Mouse (Mus musculus) macrophage (primary cell): Measurements from ENCODE around the gene Gm21992. TPM values are rescaled to one million over a fixed set of nuclear protein-coding genes. Genes with fewer than 3 reads are reported as not detected.

ENCODE experiments used
- H3K27ac ChIP-seq: fragments of 350-480 bp; formaldehyde crosslinking; 2 replicates; pipeline ENCODE4 v1.9.0; 2021
- H3K36me3 ChIP-seq: fragments of 350-480 bp; formaldehyde crosslinking; 2 replicates; pipeline ENCODE4 v1.9.0; 2021; ENCODE audit errors: inconsistent target
- H3K4me3 ChIP-seq: fragments of 350-480 bp; formaldehyde crosslinking; 2 replicates; pipeline ENCODE4 v1.9.0; 2021; ENCODE audit errors: inconsistent target
- H3K79me2 ChIP-seq: fragments of 350-480 bp; formaldehyde crosslinking; 2 replicates; pipeline ENCODE4 v1.9.0; 2021; ENCODE audit errors: inconsistent target
- WGBS: methylation state at CpG from one replicate; pipeline ENCODE4 v1.1.7; 2026; ENCODE audit warnings: inconsistent platforms; ENCODE audit not compliant: missing documents; 5-methylcytosine and 5-hydroxymethylcytosine counted together
- polyA plus RNA-seq: library from polyadenylated mRNA; stranded (reverse); fragments of 250-400 nt; gene quantifications from 3 replicates; pipeline ENCODE4 v1.2.4, GENCODE M21; 2018; ENCODE audit warnings: inconsistent platforms

Gene Gm21992
- polyA plus RNA-seq, 1 experiment from 2014 or later: 1.3 TPM

DNA sequence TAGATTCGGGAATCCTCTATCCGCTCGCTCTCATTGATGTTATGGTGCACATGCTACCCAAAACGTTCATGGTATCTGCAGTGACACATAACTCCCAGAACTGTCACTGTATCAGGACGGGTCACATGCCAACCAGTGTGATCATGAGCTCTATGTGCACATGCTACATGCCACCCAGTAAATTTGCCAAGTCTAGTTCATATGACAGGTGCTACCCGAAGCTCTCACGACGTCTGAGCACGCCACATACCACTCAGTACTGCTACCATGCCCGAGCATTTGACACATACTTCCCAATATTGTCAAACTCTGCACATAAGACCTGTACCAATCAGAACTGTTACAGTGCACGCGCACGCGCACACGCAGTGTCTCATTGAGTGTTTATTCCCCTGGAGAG is 91.3 kb downstream of the Gm21992 start:
- WGBS: 92% methylated on average over 15 of the region's 15 CpGs
- Histone ChIP-seq H3K27ac (no peak overlapping the region), H3K4me3 (no peak overlapping the region), H3K79me2 (no peaks in the 10 kb centered on the region), H3K36me3 (no peaks in the 10 kb centered on the region)

DNA sequence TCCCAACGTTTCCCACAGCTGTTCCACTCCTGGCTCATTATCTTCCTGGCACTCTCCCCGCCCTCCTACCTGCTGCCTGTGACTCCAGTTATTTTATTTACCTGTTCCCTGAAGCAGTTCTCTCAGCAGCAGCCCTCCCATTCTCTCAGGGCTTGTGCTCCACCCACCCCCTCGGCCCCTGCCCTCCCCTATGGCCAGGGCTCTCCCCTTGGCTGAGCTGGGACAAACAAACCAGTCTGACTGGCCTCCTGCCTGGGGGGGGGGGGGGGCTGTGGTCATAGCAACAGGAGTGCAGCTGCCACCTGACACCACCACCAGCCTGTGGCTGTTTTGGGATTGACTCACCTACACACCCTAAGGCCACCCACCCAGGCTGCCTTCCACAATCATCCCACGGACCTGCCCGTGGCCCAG is 92.1 kb downstream of the Gm21992 start:
- Histone ChIP-seq H3K79me2 (no peaks in the 10 kb centered on the region), H3K4me3 (no peak overlapping the region), H3K27ac (no peak overlapping the region), H3K36me3 (no peaks in the 10 kb centered on the region)
- 87% methylated on average over 5 of the region's 5 CpGs for WGBS

DNA sequence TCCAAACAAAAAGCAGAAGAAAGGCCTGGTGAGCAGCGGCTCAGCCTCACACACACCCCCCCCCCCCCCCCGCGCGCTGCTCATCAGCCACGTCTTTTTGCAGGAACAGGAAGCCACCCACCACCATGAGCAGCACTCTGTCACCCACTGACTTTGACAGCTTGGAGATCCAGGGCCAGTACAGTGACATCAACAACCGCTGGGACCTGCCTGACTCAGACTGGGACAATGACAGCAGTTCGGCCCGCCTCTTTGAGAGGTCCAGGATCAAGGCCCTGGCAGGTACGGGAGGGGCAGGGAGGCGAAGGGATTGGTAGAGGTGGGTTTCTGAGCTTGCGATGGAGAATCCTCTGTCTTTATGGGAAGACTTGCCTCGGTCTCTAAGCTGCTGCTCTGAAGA is 92.7 kb downstream of the Gm21992 start:
- H3K4me3 ChIP-seq: no peak overlapping the region
- no peak overlapping the region for H3K27ac ChIP-seq
- H3K79me2 ChIP-seq: no peaks in the 10 kb centered on the region
- no peaks in the 10 kb centered on the region for H3K36me3 ChIP-seq
- WGBS: 29% methylated on average over 12 of the region's 12 CpGs

DNA sequence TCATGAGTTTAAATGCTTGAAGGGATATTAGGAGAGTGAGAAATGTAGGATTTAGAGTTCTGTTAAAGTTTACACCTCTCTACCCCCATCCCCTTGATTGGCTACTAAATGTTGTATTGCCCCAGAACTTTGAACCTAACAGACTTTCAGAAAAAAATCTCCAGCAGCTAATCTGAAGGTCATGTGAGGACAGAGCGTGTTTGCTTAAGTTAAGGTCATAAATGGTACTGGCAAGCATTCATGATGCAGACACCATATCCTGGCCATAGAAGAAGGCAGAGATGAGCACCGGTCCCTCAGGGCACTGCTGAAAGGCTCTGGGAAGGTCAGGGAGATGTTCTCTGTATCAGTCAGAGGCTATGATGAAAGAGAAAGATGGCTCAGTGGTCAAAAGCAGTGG is 94.1 kb downstream of the Gm21992 start:
- Histone ChIP-seq H3K79me2 (no peaks in the 10 kb centered on the region), H3K4me3 (no peak overlapping the region), H3K36me3 (no peaks in the 10 kb centered on the region), H3K27ac (no peak overlapping the region)
- 93% methylated on average over 2 of the region's 2 CpGs for WGBS

DNA sequence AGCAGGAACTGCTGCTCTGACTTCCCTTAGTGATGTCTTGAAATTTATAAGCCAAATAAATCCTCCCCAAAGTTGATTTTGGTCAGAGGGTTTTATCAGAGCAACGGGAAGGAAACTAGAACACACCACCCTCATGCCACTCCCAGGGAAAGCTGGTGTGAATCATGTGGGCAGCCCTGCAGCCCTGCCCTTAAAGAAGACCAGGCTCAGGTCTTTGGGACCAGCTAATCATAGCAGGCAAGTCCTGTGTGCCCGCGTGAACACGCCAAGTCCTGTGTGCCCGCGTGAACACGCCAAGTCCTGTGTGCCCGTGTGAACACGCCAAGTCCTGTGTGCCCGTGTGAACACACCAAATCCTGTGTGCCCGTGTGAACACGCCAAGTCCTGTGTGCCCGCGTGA is 94.7 kb downstream of the Gm21992 start:
- H3K36me3 ChIP-seq: no peaks in the 10 kb centered on the region
- WGBS: 95% methylated on average over 14 of the region's 14 CpGs
- no peak overlapping the region for H3K4me3 ChIP-seq
- no peaks in the 10 kb centered on the region for H3K79me2 ChIP-seq
- no peak overlapping the region for H3K27ac ChIP-seq

DNA sequence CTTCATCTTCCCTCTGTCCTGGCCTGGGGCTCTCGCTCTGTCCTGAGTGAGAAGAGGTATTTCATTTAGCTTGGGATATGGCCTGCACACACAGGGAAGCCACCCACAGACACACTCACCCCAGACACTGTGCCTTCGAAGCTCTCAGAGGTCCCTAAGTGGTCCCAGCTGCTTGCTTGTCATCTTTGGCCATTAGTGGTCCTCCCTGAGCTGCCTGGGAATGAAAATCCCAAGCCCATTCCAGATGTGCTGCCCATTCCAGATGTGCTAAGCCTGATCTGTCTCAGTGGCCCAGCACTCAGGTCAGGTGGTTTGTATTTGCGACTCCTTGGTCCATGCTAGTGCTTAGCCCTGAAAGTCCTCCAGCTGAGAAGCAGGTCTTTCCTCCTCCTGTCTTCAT is 97.5 kb downstream of the Gm21992 start:
- H3K4me3 ChIP-seq: no peak overlapping the region
- WGBS: 89% methylated on average over 3 of the region's 3 CpGs
- H3K27ac ChIP-seq: no peak overlapping the region
- no peaks in the 10 kb centered on the region for H3K36me3 ChIP-seq
- H3K79me2 ChIP-seq: no peaks in the 10 kb centered on the region

DNA sequence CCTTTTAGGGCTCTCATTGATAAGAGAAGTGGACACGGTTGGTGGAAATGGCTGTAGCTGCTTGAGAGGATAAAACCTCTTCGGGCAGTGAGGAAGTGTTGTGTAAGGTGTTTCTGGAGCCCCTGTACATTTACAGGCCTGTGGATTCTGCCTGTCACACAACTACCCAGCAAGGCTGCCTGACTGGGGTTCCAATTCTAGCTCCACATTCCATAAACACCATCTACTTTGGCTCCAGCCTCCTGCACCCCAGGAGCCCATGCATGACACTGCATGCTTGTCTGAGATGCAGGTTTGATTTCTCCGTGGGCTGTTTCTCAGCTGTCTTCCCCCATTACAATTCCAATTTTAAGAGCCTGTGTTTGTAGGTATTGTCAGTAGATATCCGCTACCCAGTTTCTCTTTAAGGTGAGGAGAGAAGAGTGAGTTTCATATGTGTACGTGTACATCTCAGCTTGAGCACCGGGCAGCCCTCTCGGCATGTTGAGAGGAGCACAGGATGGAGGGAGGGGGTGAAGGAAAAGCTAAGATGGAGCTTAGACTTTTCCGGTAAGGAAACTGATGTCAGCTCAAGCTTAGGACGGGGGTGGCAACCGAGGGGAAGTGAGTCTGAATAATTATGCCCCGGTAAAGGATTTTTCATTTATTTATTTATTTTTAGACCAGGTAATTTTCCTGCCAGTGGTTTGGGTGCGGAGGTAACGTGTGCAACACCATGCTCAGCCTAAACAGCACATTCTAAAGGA is 98.5 kb downstream of the Gm21992 start:
- Histone ChIP-seq H3K4me3 (no peak overlapping the region), H3K27ac (no peak overlapping the region)
- 17% methylated on average over 12 of the region's 13 CpGs for WGBS

DNA sequence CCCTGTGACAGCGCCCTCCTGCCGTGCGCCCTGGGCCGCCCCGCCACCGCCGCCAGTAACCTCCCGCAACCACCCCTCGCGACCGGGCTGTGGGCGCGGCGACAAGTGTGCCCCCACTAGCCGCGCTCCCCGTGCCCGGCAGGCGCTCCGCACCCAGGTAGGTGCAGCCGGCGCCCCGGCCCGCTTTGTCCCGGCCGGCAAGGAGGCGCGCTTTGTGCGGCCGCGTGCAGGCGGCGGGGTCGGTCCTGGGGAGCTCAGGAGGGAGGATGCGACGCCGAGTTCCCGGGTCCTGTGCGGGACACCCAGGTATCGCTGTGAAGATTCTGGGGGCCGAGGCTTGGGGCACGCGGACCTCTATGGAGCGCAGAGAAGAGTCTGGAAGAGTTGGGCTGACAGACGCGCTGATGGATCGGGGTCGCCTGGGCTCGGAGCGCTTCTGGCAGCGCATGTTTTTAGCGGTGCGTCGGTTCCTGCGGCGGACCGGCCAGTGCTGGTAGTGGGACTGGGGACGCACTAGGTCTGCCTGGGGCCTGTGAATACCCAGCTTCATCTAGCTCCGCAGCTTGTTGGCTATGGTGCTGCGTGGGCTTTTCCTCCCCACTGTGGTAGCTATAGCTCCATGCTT is 99.1 kb downstream of the Gm21992 start:
- H3K79me2 ChIP-seq: no peaks in the 10 kb centered on the region
- H3K36me3 ChIP-seq: no peaks in the 10 kb centered on the region
- no peak overlapping the region for H3K4me3 ChIP-seq
- WGBS: 1% methylated on average over 60 of the region's 60 CpGs
- H3K27ac ChIP-seq: no peak overlapping the region

More for the DNA sequence above, 98.5 kb downstream of the Gm21992 start:
- Histone ChIP-seq H3K79me2 (no peaks in the 10 kb centered on the region), H3K36me3 (no peaks in the 10 kb centered on the region)

DNA sequence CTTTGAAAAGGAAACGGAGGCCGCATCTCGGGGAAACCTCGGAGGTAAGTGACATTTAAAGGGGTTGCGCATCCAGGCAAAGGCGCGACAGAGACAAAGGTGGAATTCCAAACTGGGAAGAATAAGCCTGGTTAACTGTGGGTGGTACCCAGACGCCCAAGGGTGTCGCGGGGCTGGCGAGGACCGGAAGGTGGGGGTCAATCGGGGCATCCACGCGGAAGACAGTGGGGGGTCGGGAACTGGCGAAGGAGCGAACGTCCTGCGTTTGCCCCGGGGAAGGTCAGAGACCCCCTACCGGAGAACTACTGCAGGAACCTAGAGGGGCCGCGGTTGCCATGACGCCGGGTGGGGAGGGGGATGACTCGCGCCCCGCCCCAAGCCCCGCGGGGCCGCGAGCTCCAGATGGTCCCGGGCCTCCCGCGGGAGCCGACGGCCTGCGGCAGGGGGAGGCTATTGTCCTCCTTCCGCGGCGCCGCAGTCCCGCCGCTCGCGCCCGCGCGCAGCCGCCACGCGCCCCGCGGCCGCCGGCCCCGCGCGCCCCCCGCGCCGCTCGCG is 99.7 kb downstream of the Gm21992 start:
- no peak overlapping the region for H3K4me3 ChIP-seq
- no peaks in the 10 kb centered on the region for H3K36me3 ChIP-seq
- no peak overlapping the region for H3K27ac ChIP-seq
- 5% methylated on average over 55 of the region's 65 CpGs for WGBS
- H3K79me2 ChIP-seq: no peaks in the 10 kb centered on the region

DNA sequence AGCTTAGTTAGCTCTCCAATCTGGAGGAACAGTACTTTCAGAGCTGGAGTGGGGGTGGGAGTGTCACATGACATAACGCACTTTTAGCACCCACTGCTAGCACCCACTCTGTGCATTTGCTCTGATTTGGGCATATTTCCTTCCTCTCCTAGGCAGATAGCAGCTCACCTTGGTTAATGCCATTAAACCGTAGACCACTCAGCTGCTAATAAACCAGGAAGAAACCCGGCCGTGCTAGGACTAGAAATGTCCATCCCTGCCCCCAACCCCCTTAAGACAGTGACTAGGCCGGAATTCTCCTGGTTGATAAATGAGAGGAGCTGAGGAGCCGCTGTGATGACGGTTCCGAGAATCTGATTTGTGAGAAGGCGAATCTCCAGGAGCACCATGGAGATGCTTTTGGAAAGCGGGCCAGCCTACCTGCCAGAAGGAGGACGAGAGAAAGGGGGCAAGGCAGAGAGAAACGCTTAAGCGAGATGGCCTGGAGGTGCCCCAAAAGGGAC is 100.3 kb downstream of the Gm21992 start, which contains the start of gene Sptbn2:
Gene Sptbn2, plus strand, starts transcription at position 70 of the 503 bp plus-strand sequence.
- WGBS: 52% methylated on average over 11 of the region's 13 CpGs
- no peaks in the 10 kb centered on the region for H3K79me2 ChIP-seq
- no peak within 1 kb of the TSS for H3K4me3 ChIP-seq
- no peaks in the 10 kb centered on the region for H3K36me3 ChIP-seq
- no peak within 1 kb of the TSS for H3K27ac ChIP-seq

DNA sequence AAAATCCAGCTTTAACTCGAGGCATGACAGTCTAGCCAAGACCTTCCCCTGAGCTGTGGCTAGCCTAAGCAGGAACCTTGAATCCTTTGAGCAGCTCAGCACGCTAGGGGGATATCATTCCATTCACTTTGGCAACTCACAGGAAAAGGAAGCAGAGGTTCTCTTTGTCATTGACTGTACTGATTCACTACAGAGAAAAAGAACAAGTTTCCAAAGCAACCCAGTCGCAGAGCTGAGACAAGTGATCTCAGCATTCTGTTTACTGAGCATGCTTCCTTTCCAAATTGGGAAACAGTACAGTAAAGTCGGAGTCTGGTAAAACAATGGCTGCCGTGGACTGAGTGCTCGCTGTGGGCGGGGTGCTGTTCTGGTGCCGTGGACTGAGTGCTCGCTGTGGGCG is 102.6 kb downstream of the Gm21992 start:
- no peak overlapping the region for H3K27ac ChIP-seq
- H3K79me2 ChIP-seq: no peaks in the 10 kb centered on the region
- no peak overlapping the region for H3K4me3 ChIP-seq
- 52% methylated on average over 9 of the region's 10 CpGs for WGBS
- H3K36me3 ChIP-seq: no peaks in the 10 kb centered on the region

DNA sequence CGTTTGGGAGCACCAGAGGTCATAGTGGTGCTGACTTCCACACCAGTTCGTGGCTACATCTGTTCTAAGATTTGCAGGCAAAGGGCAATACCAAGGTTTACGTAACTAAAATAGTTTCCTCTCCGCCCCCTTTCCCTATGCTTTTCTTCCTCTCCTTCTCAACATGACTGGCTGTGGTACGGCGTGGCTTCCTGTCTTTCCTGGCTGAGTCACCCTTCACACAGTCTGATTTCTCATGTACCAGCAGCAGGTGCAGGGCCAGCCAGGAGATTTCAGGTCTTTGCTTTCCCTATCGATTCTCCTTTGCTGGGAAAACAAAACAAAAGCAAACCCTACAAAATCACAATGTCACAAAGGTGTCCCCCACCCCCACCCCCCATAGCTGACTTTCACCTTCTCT is 110.2 kb downstream of the Gm21992 start:
- no peaks in the 10 kb centered on the region for H3K79me2 ChIP-seq
- no peak overlapping the region for H3K4me3 ChIP-seq
- no peaks in the 10 kb centered on the region for H3K36me3 ChIP-seq
- no peak overlapping the region for H3K27ac ChIP-seq
- 7% methylated on average over 7 of the region's 7 CpGs for WGBS

DNA sequence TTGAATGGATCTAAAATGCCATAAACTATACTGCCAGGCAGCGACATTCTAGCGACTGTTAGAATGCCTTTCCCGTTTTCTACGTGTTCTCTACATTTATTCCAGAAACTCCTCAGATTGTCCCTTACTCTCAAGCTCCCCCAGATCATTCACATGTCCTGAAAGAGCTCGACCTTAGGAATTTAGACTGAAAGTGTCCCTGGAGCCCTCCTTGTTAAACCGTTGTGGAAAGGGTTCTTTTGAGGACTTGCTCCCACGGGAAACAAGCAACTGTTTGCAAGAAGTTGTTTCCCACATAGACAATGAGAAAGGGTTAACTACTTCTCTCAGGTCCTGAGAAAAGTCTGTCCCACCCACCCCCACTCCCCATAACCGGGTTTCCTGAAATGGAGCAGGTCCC is 110.8 kb downstream of the Gm21992 start:
- H3K36me3 ChIP-seq: no peaks in the 10 kb centered on the region
- H3K27ac ChIP-seq: no peak overlapping the region
- no peak overlapping the region for H3K4me3 ChIP-seq
- 85% methylated on average over 7 of the region's 8 CpGs for WGBS
- H3K79me2 ChIP-seq: no peaks in the 10 kb centered on the region

DNA sequence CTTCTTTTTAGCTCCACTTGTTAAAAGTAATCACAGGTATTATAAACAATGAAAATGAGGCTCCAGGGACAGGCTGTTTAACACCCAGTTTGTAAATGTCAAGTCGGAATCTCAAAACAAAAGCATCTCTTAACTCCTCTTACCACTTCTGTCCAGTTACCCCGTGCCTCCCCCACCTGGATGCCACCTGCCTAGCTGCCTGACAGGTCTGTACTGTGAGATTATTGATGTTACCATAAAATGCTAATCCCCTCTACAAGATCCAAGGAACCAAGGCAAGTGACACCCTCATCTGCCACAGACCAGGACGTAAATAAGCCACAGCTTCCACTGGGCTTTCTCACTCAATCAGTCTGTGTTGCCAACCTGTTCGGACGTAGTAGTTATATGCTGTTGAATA is 111.6 kb downstream of the Gm21992 start:
- H3K4me3 ChIP-seq: no peak overlapping the region
- 92% methylated on average over 5 of the region's 5 CpGs for whole genome bisulfite sequencing
- H3K36me3 ChIP-seq: no peaks in the 10 kb centered on the region
- H3K27ac ChIP-seq: no peak overlapping the region
- no peaks in the 10 kb centered on the region for H3K79me2 ChIP-seq

DNA sequence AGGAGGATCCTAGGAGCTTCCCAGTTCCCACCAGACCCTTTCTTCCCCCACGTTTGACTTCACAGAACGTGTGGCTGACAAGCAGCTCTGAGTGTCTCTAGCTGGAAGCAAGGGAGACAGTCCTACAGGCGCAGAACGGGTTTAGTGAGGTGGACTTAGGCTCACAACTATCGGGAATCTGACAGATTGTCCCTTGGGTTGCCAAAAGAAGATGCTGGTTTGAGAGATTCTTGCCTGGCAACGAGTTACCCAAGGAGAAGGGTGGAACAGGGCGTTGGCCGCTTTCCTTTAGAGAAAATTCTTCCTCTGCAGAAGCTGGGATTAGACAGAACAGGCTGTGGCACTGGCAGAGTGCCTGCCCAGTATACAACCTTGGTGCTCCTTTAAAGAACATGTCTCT is 112.6 kb downstream of the Gm21992 start:
- Histone ChIP-seq H3K36me3 (no peaks in the 10 kb centered on the region), H3K27ac (no peak overlapping the region), H3K79me2 (no peaks in the 10 kb centered on the region), H3K4me3 (no peak overlapping the region)
- 64% methylated on average over 8 of the region's 8 CpGs for WGBS
